Mouse (Mus musculus): ENCODE measurements around the gene Abca4. TPM values are rescaled to one million over a fixed set of nuclear protein-coding genes. Genes with fewer than 3 reads are reported as not detected.
"Not testable (repeated sequence)": the region's sequence is repeated elsewhere in the genome, so short reads cannot be mapped to it uniquely, and the experiment has no call there.

Abca4 gene
- polyA plus RNA-seq, 1 experiment from 2014 or later = 0.35 TPM

DNA sequence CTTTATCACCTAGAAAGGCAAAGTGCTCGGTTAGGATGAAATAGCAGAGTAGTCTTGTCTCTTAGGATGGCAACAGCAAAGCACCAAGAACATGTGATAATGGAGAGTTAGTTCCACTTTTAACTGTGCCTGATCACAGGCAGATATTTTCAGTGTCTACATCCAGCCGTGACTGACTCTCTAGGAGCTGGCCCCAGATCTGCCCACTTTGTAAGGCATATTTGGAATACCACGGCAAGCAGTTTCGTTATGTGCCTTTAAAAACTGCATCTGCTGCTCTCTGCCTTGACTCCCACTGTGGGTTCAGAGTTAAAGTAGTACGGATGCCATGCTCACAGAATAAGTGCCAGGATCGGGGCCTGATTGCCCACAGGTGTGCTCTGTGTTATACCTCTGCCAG is 182.7 kb downstream of the Abca4 start:
- not testable (repeated sequence) for H3K36me3 ChIP-seq; ATAC-seq (ENCODE audit: low read depth); H3K4me3 ChIP-seq (replicated peaks); H3K9me3 ChIP-seq (replicated peaks); H3K27me3 ChIP-seq; DNase-seq; H3K4me2 ChIP-seq; H3K4me1 ChIP-seq (replicated peaks); H3K9ac ChIP-seq; H3K27ac ChIP-seq
- WGBS (ENCODE audit: insufficient replicate concordance) = 53% methylated on average over 6 of the region's 6 CpGs

Other genes starting within 250 kb of the Abca4 start
- gene Abcd3, start 229.1 kb upstream of the Abca4 start, polyA plus RNA-seq (2015; fragmentation: Nextera tagmentation; extraction: Ambion mirVana) = 20.7 and 27.9 TPM in 2 replicates
- 5.2 and 6.6 TPM in 2 replicates for gene Arhgap29, start 91.9 kb upstream of the Abca4 start, polyA plus RNA-seq (2015; fragmentation: Nextera tagmentation; extraction: Ambion mirVana)
- 455 and 466 TPM in 2 replicates for gene Gclm, start 201.1 kb downstream of the Abca4 start, polyA plus RNA-seq (2015; fragmentation: Nextera tagmentation; extraction: Ambion mirVana)
- gene Dnttip2, start 229.9 kb downstream of the Abca4 start, polyA plus RNA-seq (2015; fragmentation: Nextera tagmentation; extraction: Ambion mirVana) = 52.7 and 65.0 TPM in 2 replicates
- gene Bcar3, start 249.7 kb downstream of the Abca4 start, polyA plus RNA-seq (2015; fragmentation: Nextera tagmentation; extraction: Ambion mirVana) = 5.0 and 5.5 TPM in 2 replicates

Measured in liver, embryonic 13.5 days (tissue).